Mouse (Mus musculus) left cerebral cortex, postnatal 4 days (tissue): Measurements from ENCODE around the gene Gbx2. TPM values are rescaled to one million over a fixed set of nuclear protein-coding genes. Genes with fewer than 3 reads are reported as not detected.

Experiments used
- DNase-seq: peaks from one replicate; pipeline ENCODE4 v3.0.0-alpha.2; 2022
- intact Hi-C: fragments of 180-260 bp; cut with DNase I; formaldehyde crosslinking; loops from one replicate; pipeline ENCODE4 v1.15.1; 2025
- total RNA-seq, 2 experiments: library from RNA; stranded (reverse); gene quantifications; 2 replicates each; pipeline ENCODE4 v1.2.3; 2021

Gbx2 gene
- total RNA-seq, result under 1 TPM; 0.28 to 0.95 TPM

DNA sequence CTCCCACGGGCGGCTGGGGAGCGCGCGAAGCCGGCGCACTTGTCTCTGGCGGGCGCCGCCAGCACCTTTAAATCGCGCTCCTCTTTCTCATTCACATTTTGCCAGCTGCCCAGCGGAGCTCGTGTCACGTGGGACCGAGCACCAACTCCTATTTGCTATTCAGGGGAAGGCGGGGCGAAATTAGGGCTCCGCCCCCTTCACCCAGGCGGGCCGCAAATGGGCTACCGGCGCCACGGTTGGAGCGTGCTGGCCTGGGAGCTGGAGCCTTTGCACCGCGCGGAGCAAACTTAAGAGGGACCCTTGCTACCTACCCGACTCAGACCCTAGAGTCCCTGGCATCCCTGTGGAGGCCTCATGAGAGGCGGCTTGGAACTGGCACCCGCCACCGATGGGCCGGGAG is at the start of gene Gbx2:
Gbx2 (minus strand) TSS at position 60 of the 400 bp plus-strand sequence.
- DNase-seq, result peak; percentile 79
- intact Hi-C loops, result no loop called here

DNA sequence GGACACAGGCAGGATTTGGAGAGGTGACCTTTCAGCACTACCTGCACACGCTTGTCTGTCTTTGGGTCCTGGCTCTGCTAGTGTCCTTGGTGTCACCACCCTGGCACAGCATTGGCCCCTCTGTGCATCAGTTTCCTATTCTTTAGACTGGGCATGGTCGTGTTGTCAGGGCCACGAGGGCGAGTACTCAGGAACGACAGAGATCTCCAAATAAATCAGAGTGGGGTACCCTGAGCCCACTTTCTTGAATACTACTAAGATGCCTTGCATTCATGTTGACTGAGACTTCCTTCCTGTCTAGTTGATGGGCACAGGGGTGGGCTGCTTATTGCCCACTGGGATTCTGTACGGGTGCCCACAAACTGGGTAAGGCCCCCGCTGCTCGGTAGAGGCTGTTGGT is 46.3 kb upstream of the Gbx2 start:
- intact Hi-C loops, result no loop called here

DNA sequence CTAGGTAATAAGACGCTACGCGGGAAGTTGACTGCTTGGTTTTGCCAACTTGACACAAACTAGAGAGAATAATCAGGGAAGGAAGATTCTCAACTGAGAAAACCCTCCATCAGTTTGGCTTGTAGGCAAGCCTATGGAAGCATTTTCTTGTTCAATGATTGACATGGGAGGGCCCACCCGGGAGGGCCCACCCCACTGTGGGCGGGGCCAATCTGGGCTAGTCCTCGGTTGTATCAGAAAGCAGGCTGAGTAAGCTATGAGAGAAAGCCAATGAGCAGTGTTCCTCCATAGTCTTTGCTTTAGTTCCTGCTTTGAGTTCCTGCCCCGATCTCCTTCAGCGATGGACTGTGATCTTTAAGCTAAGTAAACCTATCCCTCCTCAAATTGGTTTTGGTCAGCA is 45.4 kb upstream of the Gbx2 start:
- intact Hi-C loops, result no loop called here
- DNase-seq, result no peak

More for the DNA sequence above, 46.3 kb upstream of the Gbx2 start:
- DNase-seq, result no peak

DNA sequence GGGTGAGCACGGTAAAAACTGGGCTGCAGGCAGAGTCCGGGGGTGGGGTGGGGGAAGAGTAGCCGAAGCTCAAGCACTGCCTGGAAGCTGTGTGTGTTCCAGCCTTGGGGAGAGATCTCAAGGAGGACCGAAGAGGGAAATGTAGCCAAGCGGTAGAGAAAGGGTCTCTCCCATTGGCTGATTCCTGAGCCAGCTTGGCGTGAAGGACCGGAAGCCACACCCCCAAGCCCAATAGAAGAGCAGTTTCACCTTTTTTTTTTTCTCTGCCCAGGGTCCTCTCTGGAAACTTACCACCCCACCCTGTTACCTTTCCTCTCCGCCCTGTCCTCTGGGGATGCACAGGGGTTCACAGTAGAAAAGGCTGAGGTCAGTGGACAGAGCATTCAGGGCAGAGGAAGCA is 43.6 kb upstream of the Gbx2 start:
- intact Hi-C loops, result no loop called here
- no peak for DNase-seq

DNA sequence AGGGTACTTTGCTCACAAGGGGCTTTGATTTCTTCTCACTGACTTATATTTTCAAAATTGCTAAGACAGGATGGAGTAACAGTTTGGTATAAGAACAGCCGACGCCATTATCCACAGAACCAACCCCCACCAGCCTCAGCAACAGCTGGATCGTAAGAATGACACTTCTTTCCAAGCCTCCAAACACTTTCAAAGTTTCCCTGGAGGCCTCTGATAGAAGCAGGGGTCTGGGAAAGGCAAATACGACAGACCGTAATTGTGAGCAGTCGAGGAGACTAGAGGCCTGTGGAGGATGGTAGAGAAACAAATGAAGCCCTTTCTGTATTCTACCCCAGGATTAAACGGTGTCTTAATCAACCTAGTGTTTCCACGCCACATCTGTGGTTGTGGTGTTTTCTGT is 40.9 kb upstream of the Gbx2 start:
- DNase-seq, result no peak
- intact Hi-C loops, result no loop called here

DNA sequence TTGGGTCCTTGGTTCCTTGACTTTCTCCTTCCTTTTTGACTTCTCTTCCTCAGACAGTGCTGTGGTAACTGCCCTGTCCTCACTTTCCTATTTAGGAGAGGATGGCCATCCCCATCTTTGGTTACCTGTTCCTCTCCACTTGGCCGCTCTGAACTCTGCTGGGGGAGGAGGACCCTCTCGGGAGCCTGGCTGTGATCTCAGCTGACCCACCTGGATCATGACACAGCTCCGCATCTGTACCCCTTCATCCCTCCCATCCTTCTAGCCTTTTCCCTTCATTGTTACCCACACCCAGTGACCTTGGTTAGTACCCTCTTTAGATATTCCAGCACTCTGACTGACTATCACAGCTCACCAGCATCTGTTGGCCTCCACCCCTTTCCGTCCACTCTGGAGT is 38.7 kb upstream of the Gbx2 start:
- no peak for DNase-seq
- intact Hi-C loops, result no loop called here

DNA sequence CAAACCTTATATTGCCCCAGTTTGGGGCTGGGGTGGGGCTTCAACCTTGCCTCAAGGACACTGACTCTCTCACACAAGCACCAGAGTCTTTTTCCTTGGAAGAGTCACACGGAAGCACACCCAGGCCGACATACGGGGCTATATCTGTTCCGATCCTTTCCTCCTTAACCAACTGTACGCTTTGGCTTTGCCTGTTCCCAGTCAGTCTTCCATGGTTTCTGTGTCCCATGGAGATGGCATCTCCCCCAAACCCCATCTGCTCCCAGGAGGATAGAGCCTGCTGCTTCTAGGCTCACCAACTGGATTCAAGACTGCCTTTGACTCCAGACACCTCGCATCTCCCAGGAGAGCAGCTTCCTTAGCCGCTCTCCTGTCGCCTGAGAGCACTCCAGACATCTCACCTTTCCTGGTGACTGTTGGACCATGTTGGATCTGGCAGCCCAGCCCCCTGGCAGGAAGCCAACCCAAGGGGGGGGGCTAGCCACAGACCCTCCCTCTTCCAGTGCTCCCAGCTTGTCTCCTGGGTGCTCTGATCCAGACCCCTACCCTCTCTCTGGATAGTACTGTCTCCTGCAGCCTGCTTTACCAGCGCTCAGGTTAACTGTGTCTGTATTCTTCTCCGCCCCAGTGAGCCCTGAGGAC is 38.2 kb upstream of the Gbx2 start:
- peak; percentile 21 for DNase-seq

DNA sequence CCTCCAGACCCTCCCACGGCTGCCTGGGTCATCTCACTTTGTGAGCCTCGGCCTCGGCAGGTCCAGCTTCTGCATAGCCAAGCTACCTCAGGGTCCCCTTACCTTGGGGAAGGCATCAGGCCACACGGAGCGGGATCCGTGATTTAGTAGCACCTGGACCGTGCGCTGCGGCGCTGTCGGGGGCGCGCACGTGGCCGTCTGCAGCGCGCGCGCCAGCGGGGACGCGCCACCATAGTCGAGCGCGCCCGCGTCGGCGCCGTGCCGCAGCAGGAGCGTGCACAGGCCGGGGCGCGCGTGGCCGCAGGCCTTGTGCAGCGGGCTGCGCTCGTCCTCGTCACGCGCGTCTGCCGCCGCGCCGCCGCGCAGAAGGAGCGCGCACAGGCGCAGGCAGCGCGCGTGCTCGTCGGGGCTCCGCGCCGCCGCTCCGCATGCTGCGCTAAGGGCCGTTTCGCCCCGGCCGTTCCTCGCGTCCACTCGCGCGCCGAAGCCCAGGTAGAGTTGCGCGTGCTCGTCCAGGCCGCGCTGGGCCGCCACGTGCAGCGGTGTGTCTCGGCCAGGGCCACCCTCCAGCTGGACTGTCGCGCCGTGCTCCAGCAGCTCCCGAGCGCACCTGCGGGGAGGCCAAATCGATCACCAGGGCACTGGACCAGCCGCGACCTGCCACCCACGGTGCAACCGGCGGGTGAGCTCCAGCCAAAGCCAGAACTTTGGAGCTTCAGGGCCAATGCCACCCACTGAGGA is 37.3 kb upstream of the Gbx2 start:
- intact Hi-C loops, result no loop called here
- peak; percentile 57 for DNase-seq

More for the DNA sequence above, 38.2 kb upstream of the Gbx2 start:
- intact Hi-C loops, result no loop called here

DNA sequence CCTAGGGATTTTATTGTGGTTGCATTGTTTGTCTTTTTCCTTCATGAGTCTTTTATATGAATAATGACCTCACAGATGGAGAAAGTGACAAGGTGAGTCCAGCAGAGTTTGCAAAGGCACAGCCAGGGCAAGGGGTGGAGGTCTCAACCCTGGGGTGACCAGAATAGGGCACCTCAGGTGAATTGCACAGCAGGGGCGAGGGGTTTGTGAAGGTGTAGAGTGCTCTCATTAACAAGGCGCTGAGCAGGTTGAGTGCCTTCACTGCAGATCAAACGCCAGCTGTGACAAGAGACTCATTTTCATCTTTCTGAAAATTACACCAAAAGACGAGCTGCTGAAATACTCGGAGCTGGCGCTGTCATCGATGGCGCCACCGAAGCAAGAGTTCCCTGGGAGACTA is 36.6 kb upstream of the Gbx2 start:
- DNase-seq, result no peak
- intact Hi-C loops, result no loop called here

DNA sequence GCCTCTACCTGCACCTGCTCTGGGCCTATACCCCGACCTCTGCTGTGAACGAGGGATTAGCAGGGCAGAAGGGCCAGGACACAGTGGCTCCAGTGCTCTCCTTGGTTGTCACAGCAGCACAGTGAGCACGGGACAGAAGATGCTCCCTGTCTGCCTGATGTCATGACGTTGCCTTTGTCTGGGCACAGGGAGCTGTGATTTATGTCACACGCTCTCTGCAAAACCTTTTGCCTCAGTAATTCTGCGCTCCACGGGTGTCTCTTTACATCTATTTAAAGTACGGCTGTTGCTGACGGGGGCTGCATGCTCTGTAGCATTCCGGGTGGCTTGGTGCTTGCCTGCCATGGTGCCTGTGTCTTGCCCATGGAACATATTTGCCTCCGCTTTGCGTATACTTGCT is 33.4 kb upstream of the Gbx2 start:
- DNase-seq, result no peak
- intact Hi-C loops, result no loop called here

DNA sequence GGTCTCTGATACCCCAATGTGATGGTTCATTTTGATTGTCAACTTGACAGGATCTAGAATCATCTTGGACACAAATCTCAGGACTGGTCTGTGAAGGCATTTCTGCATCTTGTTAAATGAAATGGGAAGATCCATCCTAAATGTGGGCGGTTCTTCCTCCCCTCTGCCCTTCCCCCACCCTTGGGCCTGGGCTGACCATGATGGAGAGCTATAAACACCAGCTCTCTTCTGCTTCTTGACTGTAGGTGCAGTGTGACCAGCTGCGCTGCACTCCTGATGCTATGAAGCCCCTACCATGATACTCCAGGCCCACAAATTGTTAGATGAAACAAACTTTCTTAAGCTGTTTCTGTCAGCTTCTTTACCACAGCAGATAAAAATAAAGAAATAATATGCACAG is 32.3 kb upstream of the Gbx2 start:
- DNase-seq, result no peak
- intact Hi-C loops, result no loop called here

DNA sequence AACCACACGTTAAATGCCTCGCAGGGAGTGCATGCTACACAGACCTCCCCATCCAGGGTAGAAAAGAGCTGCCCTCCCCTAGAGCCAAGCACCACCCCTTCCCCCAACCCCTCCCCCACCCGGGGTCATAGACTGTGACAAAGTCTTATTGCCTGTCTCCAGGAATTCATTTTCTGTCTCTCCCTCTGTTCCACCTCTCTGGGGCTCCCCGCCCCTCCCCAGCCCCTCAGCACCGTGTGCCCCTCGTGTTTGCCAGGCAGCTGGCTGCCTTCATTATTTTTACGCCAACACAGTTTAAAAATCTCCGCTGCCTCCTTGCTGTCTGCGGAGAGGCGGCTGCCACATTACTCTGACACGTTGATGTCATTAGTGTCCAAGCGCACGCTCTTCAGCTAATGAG is 31.1 kb upstream of the Gbx2 start:
- no peak for DNase-seq
- intact Hi-C loops, result no loop called here

DNA sequence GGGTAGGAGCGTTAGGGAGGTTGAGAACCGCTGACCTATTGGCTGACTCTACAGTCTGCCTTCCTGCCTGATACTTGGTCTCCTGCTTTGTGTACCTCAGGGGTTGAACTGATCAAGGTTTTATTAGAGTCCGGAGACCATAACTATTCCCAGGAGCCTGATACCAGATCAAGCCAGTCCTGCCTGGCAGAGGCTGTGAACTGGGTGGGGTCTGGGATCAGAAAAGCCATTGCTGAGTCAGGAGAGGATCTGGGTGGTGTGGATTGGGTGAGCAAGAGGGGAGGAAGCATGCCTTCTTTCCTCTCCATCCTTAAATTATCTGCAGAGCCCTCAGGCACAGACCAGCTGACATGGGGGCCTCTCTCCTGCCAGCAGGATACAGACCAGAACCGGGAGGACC is 28.4 kb upstream of the Gbx2 start:
- intact Hi-C loops, result no loop called here
- DNase-seq, result no peak

DNA sequence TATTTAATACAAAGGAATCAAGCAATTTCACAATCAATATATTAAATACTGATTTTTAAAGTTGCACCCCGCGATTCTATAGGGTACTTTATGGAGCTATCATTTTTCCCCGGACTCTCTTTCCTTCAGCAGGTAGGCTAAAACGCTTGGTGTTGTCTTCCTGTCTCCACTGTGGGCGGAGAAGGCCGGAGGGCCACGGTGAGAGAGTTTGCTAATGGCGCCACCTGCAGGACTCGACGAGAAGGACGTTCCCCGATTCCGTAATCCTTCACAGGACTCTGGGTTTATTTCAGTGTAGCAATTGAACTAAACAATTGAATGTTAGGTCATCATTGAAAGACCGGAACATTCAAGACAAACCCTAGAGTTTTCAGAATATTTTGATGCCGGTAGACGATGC is 12.2 kb upstream of the Gbx2 start:
- DNase-seq, result peak; percentile 82
- intact Hi-C loops, result loop anchor here (5.0 kb wide), 1 partner anchor 276 kb away; no protein-coding TSS in a partner anchor

DNA sequence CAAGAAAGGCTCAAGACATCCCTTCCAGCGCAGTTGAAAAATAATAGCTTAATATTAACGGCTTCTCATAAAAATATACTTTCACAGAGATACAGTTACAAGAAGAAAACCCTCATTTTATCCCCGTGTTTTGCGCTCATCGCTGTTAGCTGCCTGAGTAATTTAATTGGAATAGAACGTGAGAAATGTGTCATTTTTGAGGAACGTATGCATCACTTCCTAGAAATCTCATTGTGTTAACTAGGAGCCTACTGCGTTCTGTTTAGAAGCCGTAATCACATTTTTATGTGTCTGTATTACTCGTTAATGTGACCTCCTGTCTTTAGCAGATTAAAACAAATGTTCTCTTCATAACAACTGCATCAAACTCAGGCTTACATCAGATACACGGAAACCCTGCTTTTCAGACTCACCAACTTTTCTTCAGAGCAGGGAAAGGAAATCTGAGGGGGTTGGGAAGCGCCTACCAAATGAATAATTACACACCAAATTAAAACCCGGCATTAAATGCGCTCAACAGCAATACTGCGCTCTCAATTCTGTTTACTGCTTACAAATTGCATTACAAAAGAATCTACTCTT is 11.5 kb upstream of the Gbx2 start:
- intact Hi-C loops, result loop anchor here (5.0 kb wide), 1 partner anchor 275 kb away; no protein-coding TSS in a partner anchor
- DNase-seq, result no peak

DNA sequence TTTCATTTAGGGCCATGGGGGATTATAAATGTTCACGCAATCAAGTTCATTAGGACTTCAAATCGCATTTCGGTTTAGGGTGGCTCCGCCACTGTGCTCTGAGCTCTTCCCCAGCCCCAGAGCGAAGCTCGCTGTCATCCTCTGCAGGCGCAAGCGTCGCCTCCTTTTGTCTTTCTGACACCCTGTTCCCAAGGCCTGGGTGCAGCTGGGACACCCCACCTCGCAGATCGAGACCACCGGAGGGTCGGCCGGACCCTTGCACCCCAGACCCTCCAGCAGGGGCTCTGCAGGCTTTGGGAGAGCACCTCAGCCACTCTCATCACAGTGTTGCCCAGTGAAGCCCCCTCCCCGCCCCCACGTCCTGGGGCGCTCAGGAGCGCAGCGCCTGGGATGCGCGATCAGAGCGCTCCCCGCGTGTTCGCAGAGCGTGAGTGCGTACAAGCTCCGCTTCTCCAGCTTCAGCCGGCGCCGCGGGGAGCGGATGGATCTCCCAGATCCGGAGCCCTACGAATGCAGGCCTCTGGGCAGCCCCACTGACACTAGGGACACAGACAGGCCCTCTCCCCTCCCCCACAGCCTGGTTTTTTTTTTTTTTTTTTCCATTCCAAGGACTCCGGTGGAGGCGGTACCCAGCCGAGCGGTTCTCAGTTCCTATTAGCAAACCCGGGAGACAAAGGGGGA is 10.9 kb upstream of the Gbx2 start:
- intact Hi-C loops, result loop anchor here (5.0 kb wide), 1 partner anchor 275 kb away; no protein-coding TSS in a partner anchor
- no peak for DNase-seq

DNA sequence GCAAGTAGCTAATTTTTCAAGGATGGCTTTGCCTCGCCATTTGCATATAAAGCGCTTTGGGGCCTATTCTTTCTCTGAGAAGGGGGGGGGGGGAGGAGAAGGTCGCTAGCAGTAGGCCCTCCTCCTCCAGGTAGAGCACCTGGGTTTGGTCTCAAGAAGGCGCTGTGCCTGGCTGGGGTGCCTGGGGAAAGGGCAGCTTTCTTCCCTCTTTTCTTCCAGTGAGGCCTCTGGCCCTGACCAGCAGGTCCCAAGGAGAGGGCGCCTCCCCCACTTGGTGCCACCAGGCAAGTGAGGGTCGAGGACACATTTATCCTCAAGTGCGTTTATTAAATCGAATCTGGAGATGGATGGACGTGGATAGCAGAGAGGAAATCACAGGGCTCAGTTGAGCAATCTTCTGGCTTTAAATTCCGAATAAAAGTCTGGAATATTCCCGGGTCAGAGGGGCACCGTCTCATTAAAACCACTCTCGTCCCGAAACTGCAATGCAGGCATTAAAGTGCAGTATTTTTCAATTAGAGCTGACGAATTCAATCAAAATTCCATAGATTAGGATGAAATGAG is 10.1 kb upstream of the Gbx2 start:
- DNase-seq, result no peak
- intact Hi-C loops, result loop anchor here (5.0 kb wide), 1 partner anchor 274 kb away; no protein-coding TSS in a partner anchor

DNA sequence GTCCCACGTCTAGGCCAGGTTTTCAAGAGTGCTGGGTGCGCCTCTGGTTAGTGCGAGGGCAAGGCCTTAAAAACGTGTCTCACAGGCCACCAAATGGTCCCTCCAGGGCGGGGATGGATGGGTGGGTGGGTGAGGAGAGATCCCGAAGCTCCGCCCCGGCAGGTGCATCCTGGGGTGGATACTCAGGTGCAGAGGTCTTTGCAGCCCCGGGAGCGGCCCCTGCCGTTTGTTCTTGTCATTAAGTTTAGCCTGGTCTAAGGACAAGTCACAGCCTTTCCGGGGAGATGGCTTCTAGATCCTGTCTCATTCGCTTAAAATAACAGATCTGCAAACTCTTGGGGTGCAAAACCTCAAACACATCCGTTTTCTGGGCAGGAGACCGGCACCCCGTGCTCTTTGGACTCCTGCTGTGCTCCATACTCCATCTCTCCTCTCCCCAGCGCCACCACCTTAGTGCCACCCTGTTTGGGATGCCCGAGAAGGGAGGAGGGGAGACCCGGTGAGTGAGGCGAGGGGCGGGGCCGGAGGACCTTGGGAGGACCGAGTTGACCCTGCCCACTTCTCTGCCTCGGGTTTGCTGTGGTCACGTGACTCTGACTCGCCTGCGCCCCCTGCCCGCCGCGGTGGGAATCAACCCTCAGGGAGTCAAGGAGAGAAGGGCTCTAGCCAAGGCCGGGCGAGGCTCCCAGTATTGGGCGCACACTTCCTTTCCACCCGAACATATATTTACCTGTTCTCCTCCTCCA is 9.2 kb upstream of the Gbx2 start:
- intact Hi-C loops, result loop anchor here (5.0 kb wide), 1 partner anchor 273 kb away; no protein-coding TSS in a partner anchor
- DNase-seq, result peak; percentile 84

DNA sequence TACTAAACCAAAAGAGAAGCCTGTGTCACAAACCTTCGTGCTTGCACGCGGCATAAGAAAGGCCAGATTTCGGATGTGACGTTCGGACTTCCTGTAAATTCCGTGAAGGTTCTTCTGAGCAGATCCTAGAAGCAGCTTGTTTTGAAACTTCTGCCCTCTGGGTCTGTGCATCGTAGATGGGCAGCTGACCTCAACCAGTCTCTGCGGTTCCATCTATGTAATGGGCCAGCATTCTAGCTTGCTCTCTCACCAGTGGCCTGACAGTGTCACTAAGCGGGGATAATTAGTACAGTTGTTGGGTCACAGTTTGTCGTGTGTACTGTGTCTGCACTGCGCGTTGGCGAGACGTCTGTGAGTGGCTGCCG is 8.6 kb upstream of the Gbx2 start:
- DNase-seq, result no peak
- intact Hi-C loops, result no loop called here

DNA sequence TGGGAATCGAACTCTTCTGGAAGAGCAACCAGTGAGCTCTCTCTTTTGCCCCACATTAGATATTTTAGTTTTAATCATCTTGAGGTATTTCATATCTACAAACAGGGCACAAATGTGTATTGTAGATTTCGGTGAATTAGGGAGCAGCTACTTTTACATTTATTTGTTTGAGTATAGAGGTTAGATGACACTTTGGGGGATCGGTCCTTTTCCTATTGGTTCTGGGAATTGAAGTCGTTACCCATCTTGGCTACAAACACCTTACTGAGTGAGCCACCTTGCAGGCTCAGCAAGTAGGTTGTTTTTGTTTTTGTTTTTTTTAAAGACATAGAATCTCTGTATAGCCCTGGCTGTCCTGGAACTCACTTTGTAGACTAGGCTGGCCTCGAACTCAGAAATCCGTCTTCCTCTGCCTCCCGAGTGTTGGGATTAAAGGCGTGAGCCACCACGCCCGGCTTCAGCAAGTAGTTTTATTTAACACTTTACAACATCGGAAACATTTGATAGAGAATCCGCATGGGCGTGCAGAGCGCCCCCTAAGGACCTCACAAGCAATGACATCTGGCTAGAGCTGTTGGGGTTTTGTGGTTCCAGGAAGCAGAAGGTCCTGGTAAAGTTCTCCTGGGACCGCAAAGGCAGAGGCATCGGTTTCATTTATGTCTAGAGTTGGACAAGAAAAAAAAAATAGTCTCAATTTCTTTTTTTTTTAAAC is 8.1 kb upstream of the Gbx2 start:
- no peak for DNase-seq
- intact Hi-C loops, result no loop called here
